Mouse (Mus musculus) liver, postnatal 0 days (tissue): ENCODE measurements around the gene Clcn3.

ENCODE experiments used
- CTCF ChIP-seq: sonication (generic); IDR thresholded peaks from 2 replicates; pipeline ENCODE4 v1.5.1; 2016; ENCODE audit warnings: antibody characterized with exemption, low read depth
- EP300 ChIP-seq: IDR thresholded peaks from 2 replicates; pipeline ENCODE4 v1.6.1; 2016; ENCODE audit warnings: antibody characterized with exemption, low read depth, mild to moderate bottlenecking

GRCm38 (mm10) chr8:60947503-60947902 is 35.6 kb downstream of the Clcn3 start:
- TF ChIP-seq EP300 (no peak), CTCF (no peak)
